Mouse (Mus musculus) midbrain, embryonic 13.5 days (tissue): ENCODE measurements at regions not wholly inside any gene's neighbourhood (a gene's known extent, or its start where the extent isn't known, plus 50 kb on each side); places are given as distances from the start of the nearest gene placed in this dataset.

Experiments
- ATAC-seq: fragments of 200-750 bp; cut with Nextera tagmentation; 2 replicates; pipeline ENCODE4 v1.8.0; 2017; ENCODE audit warnings: mild to moderate bottlenecking, moderate TSS enrichment, moderate library complexity
- H3K27ac ChIP-seq: fragments of 300-500 bp; sonication (generic); 2 replicates; pipeline ENCODE4 v1.5.1; 2015; ENCODE audit warnings: inconsistent platforms, mild to moderate bottlenecking, moderate library complexity
- H3K27me3 ChIP-seq: fragments of 300-500 bp; sonication (generic); 2 replicates; pipeline ENCODE4 v1.6.1; 2015; ENCODE audit warnings: mild to moderate bottlenecking, inconsistent platforms
- H3K36me3 ChIP-seq: fragments of 300-500 bp; sonication (generic); 2 replicates; pipeline ENCODE4 v1.6.1; 2015; ENCODE audit warnings: mild to moderate bottlenecking, inconsistent platforms
- H3K4me1 ChIP-seq: fragments of 300-500 bp; sonication (generic); replicated peaks from 2 replicates; pipeline ENCODE4 v1.6.1; 2015; ENCODE audit warnings: inconsistent platforms
- H3K4me2 ChIP-seq: fragments of 300-500 bp; sonication (generic); replicated peaks from 2 replicates; pipeline ENCODE4 v1.6.1; 2015; ENCODE audit warnings: moderate library complexity, mild to moderate bottlenecking, inconsistent platforms
- H3K4me3 ChIP-seq: fragments of 300-500 bp; sonication (generic); replicated peaks from 2 replicates; pipeline ENCODE4 v1.5.1; 2015; ENCODE audit warnings: mild to moderate bottlenecking, inconsistent platforms
- H3K9ac ChIP-seq: fragments of 300-500 bp; sonication (generic); replicated peaks from 2 replicates; pipeline ENCODE4 v1.6.1; 2015; ENCODE audit warnings: mild to moderate bottlenecking, inconsistent platforms
- H3K9me3 ChIP-seq: fragments of 300-500 bp; sonication (generic); 2 replicates; pipeline ENCODE4 v1.6.1; 2016; ENCODE audit warnings: mild to moderate bottlenecking, inconsistent platforms
- WGBS: fragments of 180-500 bp; shearing (Covaris S2); methylation state at CpG from one replicate; pipeline ENCODE4 v1.1.7; 2015; 5-methylcytosine and 5-hydroxymethylcytosine counted together

GRCm38 (mm10) chr1:114456406-114456805 lies 1228.2 kb upstream of the Cntnap5a start:
- Histone ChIP-seq H3K4me1 (no peaks in the 10 kb centered on the region), H3K27me3 (no peaks in the 10 kb centered on the region), H3K9ac (no peak overlapping the region), H3K9me3 (no peaks in the 10 kb centered on the region), H3K4me2 (no peak overlapping the region), H3K4me3 (no peak overlapping the region), H3K27ac (no peak overlapping the region), H3K36me3 (no peaks in the 10 kb centered on the region)
- 87% methylated on average over 1 of the region's 1 CpGs for WGBS
- ATAC-seq, result no peak

DNA sequence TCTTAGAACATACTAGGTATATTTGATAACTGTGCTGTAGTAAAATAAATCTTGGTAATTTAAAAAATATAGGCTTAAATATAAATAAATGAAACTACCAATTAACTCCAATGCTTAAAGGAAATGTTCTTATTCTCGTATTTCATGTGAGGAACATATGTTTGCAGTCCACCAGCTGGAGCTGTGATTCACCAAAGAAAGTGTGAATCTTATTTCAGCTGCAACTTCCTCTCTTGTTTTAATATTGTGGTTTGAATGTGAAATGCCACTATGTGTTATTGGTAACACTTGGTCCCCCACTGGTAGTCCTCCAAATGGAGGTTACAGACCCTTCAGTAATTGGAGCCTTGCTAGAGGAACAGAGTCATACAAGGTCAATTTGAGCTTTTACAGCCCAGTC lies 1188.1 kb upstream of the Cntnap5a start:
- H3K4me3 ChIP-seq, result no peak overlapping the region
- no peaks in the 10 kb centered on the region for H3K27me3 ChIP-seq
- WGBS, result 89% methylated on average over 1 of the region's 1 CpGs
- no peaks in the 10 kb centered on the region for H3K4me1 ChIP-seq
- no peak for ATAC-seq
- no peaks in the 10 kb centered on the region for H3K36me3 ChIP-seq
- H3K4me2 ChIP-seq, result no peak overlapping the region
- no peak overlapping the region for H3K27ac ChIP-seq
- no peaks in the 10 kb centered on the region for H3K9me3 ChIP-seq
- H3K9ac ChIP-seq, result no peak overlapping the region

GRCm38 (mm10) chr1:114515709-114516108 lies 1168.8 kb upstream of the Cntnap5a start:
- Histone ChIP-seq H3K4me2 (no peak overlapping the region), H3K9me3 (no peaks in the 10 kb centered on the region), H3K4me1 (no peaks in the 10 kb centered on the region), H3K9ac (no peak overlapping the region), H3K27ac (no peak overlapping the region), H3K4me3 (no peak overlapping the region), H3K36me3 (no peaks in the 10 kb centered on the region), H3K27me3 (no peaks in the 10 kb centered on the region)
- WGBS, result 100% methylated on average over 1 of the region's 1 CpGs
- ATAC-seq, result no peak

DNA sequence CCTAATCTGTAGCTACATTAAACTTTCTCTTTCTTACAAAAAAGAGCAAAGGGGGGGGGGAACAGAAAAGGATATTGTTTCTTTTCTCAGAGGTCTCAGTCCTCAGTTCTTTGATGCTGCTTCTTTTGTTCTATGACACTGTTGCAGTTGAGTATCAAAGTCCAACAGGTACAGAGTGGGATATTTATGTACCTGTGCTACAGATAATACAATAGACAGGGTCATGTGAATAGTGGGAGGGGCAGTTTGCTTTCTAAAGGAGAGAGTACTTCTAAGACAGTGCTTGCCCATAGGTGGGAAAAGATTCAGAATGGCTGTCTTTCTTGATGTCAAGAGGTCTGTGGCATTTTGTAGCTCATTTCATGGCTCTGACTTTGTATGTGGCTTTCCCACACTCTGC lies 1164.7 kb upstream of the Cntnap5a start:
- no peak overlapping the region for H3K4me2 ChIP-seq
- H3K9ac ChIP-seq, result no peak overlapping the region
- H3K4me3 ChIP-seq, result no peak overlapping the region
- no peak for ATAC-seq
- no peak overlapping the region for H3K27ac ChIP-seq
- no peaks in the 10 kb centered on the region for H3K9me3 ChIP-seq
- no peaks in the 10 kb centered on the region for H3K27me3 ChIP-seq
- H3K36me3 ChIP-seq, result no peaks in the 10 kb centered on the region
- H3K4me1 ChIP-seq, result no peaks in the 10 kb centered on the region

DNA sequence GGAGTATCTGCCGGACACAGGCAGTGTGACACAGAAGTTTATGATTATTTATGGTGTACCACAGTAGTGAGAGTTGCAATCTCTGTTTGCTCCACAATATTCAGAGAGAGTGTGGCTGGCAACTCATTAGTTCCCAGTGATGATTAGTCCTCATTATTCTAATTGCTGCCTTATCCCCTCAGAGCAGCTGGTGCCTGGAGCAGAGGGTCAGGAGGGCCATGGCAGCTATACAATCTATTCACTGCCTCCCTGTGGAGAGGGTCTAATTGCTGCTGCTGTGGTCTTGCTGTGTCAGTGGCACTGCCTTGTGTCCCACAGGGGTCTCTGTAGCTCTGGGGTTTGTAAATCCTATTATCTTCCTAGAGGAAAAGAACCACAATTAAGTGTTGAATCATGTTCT lies 1156.0 kb upstream of the Cntnap5a start:
- H3K4me2 ChIP-seq, result no peak overlapping the region
- peaks cover 8% of the 10 kb centered on the region for H3K4me1 ChIP-seq
- ATAC-seq, result peak; percentile 96
- H3K9ac ChIP-seq, result no peak overlapping the region
- WGBS, result 37% methylated on average over 1 of the region's 1 CpGs
- no peaks in the 10 kb centered on the region for H3K9me3 ChIP-seq
- H3K27ac ChIP-seq, result no peak overlapping the region
- H3K4me3 ChIP-seq, result no peak overlapping the region
- no peaks in the 10 kb centered on the region for H3K27me3 ChIP-seq
- H3K36me3 ChIP-seq, result no peaks in the 10 kb centered on the region

DNA sequence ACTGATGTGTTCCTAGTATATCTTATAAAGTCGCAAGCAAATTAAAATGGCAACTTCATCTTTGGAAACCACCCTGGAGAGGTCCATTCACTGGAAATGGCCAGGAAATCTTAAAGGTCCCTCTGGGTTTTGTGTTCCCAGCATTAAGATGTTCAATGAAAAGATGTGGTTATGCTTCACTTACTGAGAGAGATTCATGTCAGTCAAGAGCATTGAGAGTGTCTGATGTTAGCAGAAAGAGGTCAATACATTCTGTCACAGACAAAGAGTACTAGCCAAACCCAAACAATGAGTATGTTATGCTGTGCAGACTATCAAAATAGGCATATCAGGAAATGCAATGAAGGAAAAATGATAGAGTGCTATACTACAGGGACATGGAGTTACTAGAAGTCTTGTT lies 1150.7 kb upstream of the Cntnap5a start:
- Histone ChIP-seq H3K9me3 (no peaks in the 10 kb centered on the region), H3K9ac (no peak overlapping the region), H3K27me3 (no peaks in the 10 kb centered on the region), H3K4me3 (no peak overlapping the region), H3K4me2 (no peak overlapping the region), H3K36me3 (no peaks in the 10 kb centered on the region), H3K4me1 (peaks cover 3% of the 10 kb centered on the region), H3K27ac (no peak overlapping the region)
- ATAC-seq, result no peak
- WGBS, result 64% methylated on average over 1 of the region's 1 CpGs

GRCm38 (mm10) chr1:114546997-114547396 lies 1137.6 kb upstream of the Cntnap5a start:
- Histone ChIP-seq H3K27me3 (no peaks in the 10 kb centered on the region), H3K4me2 (no peak overlapping the region), H3K9me3 (no peaks in the 10 kb centered on the region), H3K4me1 (no peaks in the 10 kb centered on the region), H3K27ac (no peak overlapping the region), H3K36me3 (no peaks in the 10 kb centered on the region), H3K4me3 (no peak overlapping the region), H3K9ac (no peak overlapping the region)
- WGBS, result 48% methylated on average over 1 of the region's 1 CpGs
- ATAC-seq, result no peak

DNA sequence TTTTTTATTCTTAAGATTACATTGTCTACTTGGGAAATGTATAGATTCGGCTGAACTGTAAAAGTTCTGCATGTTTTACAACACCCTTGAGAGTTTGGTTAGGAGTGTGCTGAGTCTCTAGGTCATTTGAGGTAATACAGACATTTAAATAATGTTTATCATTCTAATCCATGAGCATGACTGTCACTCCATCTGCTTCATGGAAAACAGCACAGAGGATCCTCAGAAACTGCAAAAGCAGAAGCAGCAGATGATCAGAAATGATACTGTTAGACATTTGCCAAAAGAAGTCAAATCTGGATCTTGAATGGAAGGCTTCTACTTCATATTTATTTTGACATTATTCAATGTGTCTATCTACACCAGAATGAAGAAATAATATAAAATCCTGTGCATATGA lies 1131.8 kb upstream of the Cntnap5a start:
- Histone ChIP-seq H3K27ac (no peak overlapping the region), H3K9ac (no peak overlapping the region), H3K9me3 (no peaks in the 10 kb centered on the region), H3K4me2 (no peak overlapping the region), H3K36me3 (no peaks in the 10 kb centered on the region), H3K27me3 (no peaks in the 10 kb centered on the region), H3K4me3 (no peak overlapping the region), H3K4me1 (no peaks in the 10 kb centered on the region)
- 80% methylated on average over 1 of the region's 1 CpGs for WGBS
- no peak for ATAC-seq

DNA sequence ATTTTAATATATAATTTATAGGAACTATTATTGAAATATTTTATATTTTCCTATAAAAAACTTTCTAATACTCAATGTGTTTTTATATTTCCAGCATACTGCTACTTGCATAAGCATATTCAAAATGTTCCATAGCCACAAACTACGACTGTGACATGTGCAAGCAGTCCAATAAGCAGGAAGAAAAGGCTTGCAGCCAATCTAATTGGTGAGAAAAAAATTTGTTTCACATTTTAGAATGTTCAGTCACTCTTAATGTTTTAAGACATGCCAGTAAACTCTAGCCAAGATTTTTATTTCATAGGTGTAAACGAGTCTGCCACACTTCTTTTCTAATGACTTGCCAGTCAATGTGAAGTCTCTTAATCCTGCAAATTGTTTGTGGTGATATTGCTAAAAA lies 1130.1 kb upstream of the Cntnap5a start:
- H3K9me3 ChIP-seq, result no peaks in the 10 kb centered on the region
- H3K9ac ChIP-seq, result no peak overlapping the region
- H3K36me3 ChIP-seq, result no peaks in the 10 kb centered on the region
- H3K4me3 ChIP-seq, result no peak overlapping the region
- no peak for ATAC-seq
- no peak overlapping the region for H3K4me2 ChIP-seq
- no peak overlapping the region for H3K27ac ChIP-seq
- no peaks in the 10 kb centered on the region for H3K27me3 ChIP-seq
- 69% methylated on average over 2 of the region's 2 CpGs for WGBS
- no peaks in the 10 kb centered on the region for H3K4me1 ChIP-seq
